Mouse (Mus musculus) E14TG2a.4 (cell line): ENCODE measurements around the gene Rnf32.

Experiments used
- CTCF ChIP-seq: conservative IDR thresholded peaks from 2 replicates; pipeline ENCODE4 v1.5.1; 2014; ENCODE audit warnings: low read length
- NANOG ChIP-seq: IDR thresholded peaks from 2 replicates; pipeline ENCODE4 v1.6.1; 2014; ENCODE audit warnings: borderline replicate concordance, low read length, mixed read lengths
- POU5F1 ChIP-seq: IDR thresholded peaks from 2 replicates; pipeline ENCODE4 v1.6.1; 2014; ENCODE audit warnings: low read length, borderline replicate concordance

DNA sequence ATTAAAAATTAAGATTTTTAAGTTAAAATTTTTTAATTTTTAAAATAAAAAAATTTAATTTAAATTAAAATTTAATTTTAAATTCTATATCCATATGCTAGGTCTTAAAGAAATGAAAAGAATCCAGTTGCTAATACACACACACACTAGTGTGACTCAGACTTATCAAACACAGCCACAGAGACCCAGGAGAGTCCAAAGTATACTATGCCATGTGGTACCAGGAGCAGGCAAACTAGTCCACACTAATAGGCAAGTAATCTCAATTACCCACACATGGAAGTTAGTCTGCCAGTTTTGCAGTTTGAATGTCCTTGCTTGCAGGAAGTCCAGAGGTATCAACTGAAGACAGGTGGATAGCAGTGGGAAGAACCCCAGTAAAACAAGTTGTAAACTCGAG, 35.9 kb upstream of the Rnf32 start:
- TF ChIP-seq CTCF (no peak), NANOG (no peak), POU5F1 (no peak)
